Mouse (Mus musculus) olfactory bulb, adult 2 months (tissue): Measurements from ENCODE around the gene Pigk.
"Not testable (repeated sequence)": the region's sequence is repeated elsewhere in the genome, so short reads cannot be mapped to it uniquely, and the experiment has no call there.

Source experiments
- CTCF ChIP-seq: fragments of 200-500 bp; IDR thresholded peaks from 2 replicates; pipeline ENCODE4 v1.5.1; 2012; ENCODE audit warnings: low read depth, mild to moderate bottlenecking, low read length, moderate library complexity; ENCODE audit not compliant: insufficient read depth
- POLR2A ChIP-seq: fragments of 200-500 bp; IDR thresholded peaks from 2 replicates; pipeline ENCODE4 v1.6.1; 2012; ENCODE audit warnings: mild to moderate bottlenecking, low read depth, low read length, moderate library complexity; ENCODE audit not compliant: insufficient read depth

DNA sequence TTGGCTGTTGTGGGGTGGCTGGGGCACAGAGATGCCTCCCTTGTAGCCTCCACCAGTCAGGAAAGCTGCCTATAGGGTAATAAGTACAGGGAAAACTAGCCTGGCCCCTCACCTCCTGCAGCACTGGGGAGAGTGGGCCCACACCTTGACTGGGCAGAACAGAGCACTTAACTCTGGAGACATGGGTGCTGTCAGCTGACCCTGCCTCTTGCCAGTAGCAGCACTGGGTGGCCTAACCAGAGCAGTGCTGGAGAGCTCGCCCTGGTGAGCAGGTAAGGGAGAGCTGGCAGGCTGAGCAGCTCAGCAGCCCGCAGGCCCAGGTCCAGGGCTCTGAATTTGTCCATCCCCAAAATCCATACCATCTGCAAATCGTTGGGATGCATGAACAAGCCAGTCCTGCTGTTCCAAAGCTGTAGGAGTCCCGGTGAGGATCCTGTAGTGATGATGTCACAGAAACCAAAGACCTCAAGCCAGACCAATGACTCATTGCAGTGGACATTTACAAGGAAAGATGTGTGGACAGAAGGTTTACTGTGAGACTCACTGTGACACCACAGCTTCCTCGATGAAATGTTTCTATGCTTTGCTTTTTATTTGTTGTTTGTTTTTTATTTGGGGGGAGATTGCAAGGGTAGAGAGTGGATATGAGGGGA, 74.5 kb downstream of the Pigk start:
- TF ChIP-seq CTCF, POLR2A: not testable (repeated sequence)
